Mouse (Mus musculus) hindbrain, embryonic 15.5 days (tissue): ENCODE measurements around the gene Fgfr2. TPM values are rescaled to one million over a fixed set of nuclear protein-coding genes. Genes with fewer than 3 reads are reported as not detected.

ENCODE experiments used
- ATAC-seq: fragments of 200-750 bp; cut with Nextera tagmentation; 2 replicates; pipeline ENCODE4 v1.8.0; 2017; ENCODE audit warnings: low read depth, moderate number of reproducible peaks, moderate TSS enrichment; ENCODE audit not compliant: low FRiP score
- H3K27ac ChIP-seq: fragments of 300-500 bp; sonication (generic); replicated peaks from 2 replicates; pipeline ENCODE4 v1.5.1; 2015; ENCODE audit warnings: mild to moderate bottlenecking, inconsistent platforms
- H3K27me3 ChIP-seq: fragments of 300-500 bp; sonication (generic); 2 replicates; pipeline ENCODE4 v1.6.1; 2015; ENCODE audit warnings: control low read depth, inconsistent platforms
- H3K36me3 ChIP-seq: fragments of 300-500 bp; sonication (generic); 2 replicates; pipeline ENCODE4 v1.6.1; 2015; ENCODE audit warnings: control low read depth, inconsistent platforms
- H3K4me1 ChIP-seq: fragments of 300-500 bp; sonication (generic); replicated peaks from 2 replicates; pipeline ENCODE4 v1.6.1; 2015; ENCODE audit warnings: control low read depth, inconsistent platforms
- H3K4me2 ChIP-seq: fragments of 300-500 bp; sonication (generic); 2 replicates; pipeline ENCODE4 v1.6.1; 2015; ENCODE audit warnings: moderate library complexity, mild to moderate bottlenecking, inconsistent platforms
- H3K4me3 ChIP-seq: fragments of 300-500 bp; sonication (generic); 2 replicates; pipeline ENCODE4 v1.5.1; 2015; ENCODE audit warnings: mild to moderate bottlenecking, inconsistent platforms
- H3K9ac ChIP-seq: fragments of 300-500 bp; sonication (generic); 2 replicates; pipeline ENCODE4 v1.6.1; 2015; ENCODE audit warnings: inconsistent platforms
- H3K9me3 ChIP-seq: fragments of 300-500 bp; sonication (generic); 2 replicates; pipeline ENCODE4 v1.6.1; 2016; ENCODE audit warnings: control low read depth, inconsistent platforms
- WGBS: fragments of 180-500 bp; shearing (Covaris S2); methylation state at CpG from one replicate; pipeline ENCODE4 v1.1.7; 2015; 5-methylcytosine and 5-hydroxymethylcytosine counted together
- polyA plus RNA-seq: library from polyadenylated mRNA; unstranded; fragments of >200 nt; fragmentation: Nextera tagmentation; extraction: Ambion mirVana; gene quantifications from 2 replicates; pipeline ENCODE4 v1.2.1, GENCODE M21; 2015

Gene Fgfr2
- polyA plus RNA-seq, 1 experiment from 2014 or later: 28.5 TPM

GRCm38 (mm10) chr7:132302508-132303241 lies 820.5 kb downstream of the Fgfr2 start:
- no peak overlapping the region for H3K9ac ChIP-seq

GRCm38 (mm10) chr7:132299661-132300210 lies 823.4 kb downstream of the Fgfr2 start:
- Histone ChIP-seq H3K9ac (no peak overlapping the region), H3K27ac (no peak overlapping the region), H3K9me3 (no peaks in the 10 kb centered on the region), H3K27me3 (no peaks in the 10 kb centered on the region), H3K4me3 (no peak overlapping the region), H3K4me1 (peaks cover 17% of the 10 kb centered on the region), H3K36me3 (no peaks in the 10 kb centered on the region), H3K4me2 (no peak overlapping the region)
- no peak for ATAC-seq
- WGBS: 57% methylated on average over 5 of the region's 5 CpGs

More at GRCm38 (mm10) chr7:132302508-132303241, 820.5 kb downstream of the Fgfr2 start:
- H3K9me3 ChIP-seq: no peaks in the 10 kb centered on the region
- 82% methylated on average over 8 of the region's 8 CpGs for WGBS
- peaks cover 25% of the 10 kb centered on the region for H3K4me1 ChIP-seq
- no peak overlapping the region for H3K4me3 ChIP-seq
- H3K27ac ChIP-seq: no peak overlapping the region
- no peaks in the 10 kb centered on the region for H3K27me3 ChIP-seq
- no peaks in the 10 kb centered on the region for H3K36me3 ChIP-seq
- H3K4me2 ChIP-seq: no peak overlapping the region
- ATAC-seq: no peak

GRCm38 (mm10) chr7:132298412-132298990 lies 824.6 kb downstream of the Fgfr2 start:
- H3K9ac ChIP-seq: no peak overlapping the region
- WGBS: 62% methylated on average over 7 of the region's 7 CpGs

GRCm38 (mm10) chr7:132296661-132297443 lies 826.3 kb downstream of the Fgfr2 start:
- no peak for ATAC-seq
- WGBS: 81% methylated on average over 4 of the region's 4 CpGs
- H3K9ac ChIP-seq: no peak overlapping the region
- peaks cover 8% of the 10 kb centered on the region; the same call in 1 of the 2 replicates for H3K4me1 ChIP-seq
- H3K27ac ChIP-seq: no peak overlapping the region
- no peaks in the 10 kb centered on the region for H3K36me3 ChIP-seq
- no peaks in the 10 kb centered on the region for H3K9me3 ChIP-seq
- H3K4me2 ChIP-seq: no peak overlapping the region
- no peak overlapping the region for H3K4me3 ChIP-seq
- no peaks in the 10 kb centered on the region for H3K27me3 ChIP-seq

More at GRCm38 (mm10) chr7:132298412-132298990, 824.6 kb downstream of the Fgfr2 start:
- no peak overlapping the region for H3K4me3 ChIP-seq
- ATAC-seq: no peak; the same call in 1 of the 2 replicates
- no peak overlapping the region for H3K4me2 ChIP-seq
- H3K4me1 ChIP-seq: peaks cover 15% of the 10 kb centered on the region; the same call in 1 of the 2 replicates
- no peaks in the 10 kb centered on the region for H3K36me3 ChIP-seq
- peak overlapping the region; percentile 45; the same call in 1 of the 2 replicates for H3K27ac ChIP-seq
- no peaks in the 10 kb centered on the region for H3K9me3 ChIP-seq
- H3K27me3 ChIP-seq: no peaks in the 10 kb centered on the region

GRCm38 (mm10) chr7:132296132-132296531 lies 827.0 kb downstream of the Fgfr2 start:
- WGBS: 74% methylated on average over 3 of the region's 3 CpGs
- no peak overlapping the region for H3K27ac ChIP-seq
- ATAC-seq: no peak
- no peaks in the 10 kb centered on the region for H3K36me3 ChIP-seq
- peaks cover 8% of the 10 kb centered on the region; the same call in 1 of the 2 replicates for H3K4me1 ChIP-seq
- H3K4me2 ChIP-seq: no peak overlapping the region
- no peaks in the 10 kb centered on the region for H3K27me3 ChIP-seq
- no peak overlapping the region for H3K9ac ChIP-seq
- H3K4me3 ChIP-seq: no peak overlapping the region
- H3K9me3 ChIP-seq: no peaks in the 10 kb centered on the region

- Histone ChIP-seq H3K4me2 (no peak overlapping the region), H3K27ac (peak overlapping the region; percentile 3; the same call in 1 of the 2 replicates), H3K27me3 (no peaks in the 10 kb centered on the region), H3K9me3 (no peaks in the 10 kb centered on the region), H3K4me1 (peaks cover 52% of the 10 kb centered on the region), H3K9ac (no peak overlapping the region), H3K4me3 (no peak overlapping the region), H3K36me3 (no peaks in the 10 kb centered on the region)
- WGBS: 71% methylated on average over 3 of the region's 3 CpGs
- ATAC-seq: no peak
Measured at GRCm38 (mm10) chr7:132287340-132287664, 835.8 kb downstream of the Fgfr2 start.

GRCm38 (mm10) chr7:132286630-132287339 lies 836.4 kb downstream of the Fgfr2 start:
- no peak overlapping the region for H3K4me3 ChIP-seq
- H3K27me3 ChIP-seq: no peaks in the 10 kb centered on the region
- peak overlapping the region; percentile 3; the same call in 1 of the 2 replicates for H3K27ac ChIP-seq
- H3K9me3 ChIP-seq: no peaks in the 10 kb centered on the region
- peaks cover 52% of the 10 kb centered on the region for H3K4me1 ChIP-seq
- no peak overlapping the region for H3K4me2 ChIP-seq
- H3K36me3 ChIP-seq: no peaks in the 10 kb centered on the region
- ATAC-seq: no peak
- WGBS: 36% methylated on average over 14 of the region's 14 CpGs
- no peak overlapping the region for H3K9ac ChIP-seq

GRCm38 (mm10) chr7:132284795-132285194 lies 838.4 kb downstream of the Fgfr2 start:
- ATAC-seq: no peak
- peak overlapping the region; percentile 70; the same call in 1 of the 2 replicates for H3K27ac ChIP-seq
- H3K9ac ChIP-seq: no peak overlapping the region
- no peaks in the 10 kb centered on the region for H3K9me3 ChIP-seq
- 12% methylated on average over 1 of the region's 1 CpGs for WGBS
- H3K4me3 ChIP-seq: no peak overlapping the region
- H3K4me1 ChIP-seq: peaks cover 59% of the 10 kb centered on the region
- no peaks in the 10 kb centered on the region for H3K36me3 ChIP-seq
- no peak overlapping the region for H3K4me2 ChIP-seq
- no peaks in the 10 kb centered on the region for H3K27me3 ChIP-seq

GRCm38 (mm10) chr7:132284048-132284737 lies 839.0 kb downstream of the Fgfr2 start:
- ATAC-seq: no peak; the same call in 1 of the 2 replicates
- H3K36me3 ChIP-seq: no peaks in the 10 kb centered on the region
- H3K4me2 ChIP-seq: no peak overlapping the region
- H3K4me3 ChIP-seq: no peak overlapping the region
- H3K9me3 ChIP-seq: no peaks in the 10 kb centered on the region
- H3K27ac ChIP-seq: peak overlapping the region; percentile 70
- H3K27me3 ChIP-seq: no peaks in the 10 kb centered on the region
- H3K9ac ChIP-seq: no peak overlapping the region
- 33% methylated on average over 7 of the region's 7 CpGs for WGBS
- H3K4me1 ChIP-seq: peaks cover 59% of the 10 kb centered on the region

- peaks cover 48% of the 10 kb centered on the region for H3K4me1 ChIP-seq
- H3K27ac ChIP-seq: no peak overlapping the region
- H3K36me3 ChIP-seq: no peaks in the 10 kb centered on the region
- no peak overlapping the region for H3K4me2 ChIP-seq
- H3K9me3 ChIP-seq: no peaks in the 10 kb centered on the region
- no peak for ATAC-seq
- H3K4me3 ChIP-seq: no peak overlapping the region
- WGBS: 93% methylated on average over 2 of the region's 2 CpGs
- H3K9ac ChIP-seq: no peak overlapping the region
- no peaks in the 10 kb centered on the region for H3K27me3 ChIP-seq
Measured at GRCm38 (mm10) chr7:132282576-132282975, 840.6 kb downstream of the Fgfr2 start.

GRCm38 (mm10) chr7:132282161-132282560 lies 841.0 kb downstream of the Fgfr2 start:
- no peak overlapping the region for H3K4me2 ChIP-seq
- 0 out of 2 replicates have a peak overlapping the region, but pooled peaks have one; percentile 31 for H3K27ac ChIP-seq
- peaks cover 47% of the 10 kb centered on the region for H3K4me1 ChIP-seq
- no peak overlapping the region for H3K4me3 ChIP-seq
- no peaks in the 10 kb centered on the region for H3K27me3 ChIP-seq
- no peak overlapping the region for H3K9ac ChIP-seq
- WGBS: 68% methylated on average over 3 of the region's 3 CpGs
- H3K36me3 ChIP-seq: no peaks in the 10 kb centered on the region
- no peak for ATAC-seq
- H3K9me3 ChIP-seq: no peaks in the 10 kb centered on the region
